Mouse (Mus musculus): Measurements from ENCODE around the gene Vps8. TPM values are rescaled to one million over a fixed set of nuclear protein-coding genes. Genes with fewer than 3 reads are reported as not detected.

Gene Vps8
- polyA plus RNA-seq, 1 experiment: 14.3 TPM

DNA sequence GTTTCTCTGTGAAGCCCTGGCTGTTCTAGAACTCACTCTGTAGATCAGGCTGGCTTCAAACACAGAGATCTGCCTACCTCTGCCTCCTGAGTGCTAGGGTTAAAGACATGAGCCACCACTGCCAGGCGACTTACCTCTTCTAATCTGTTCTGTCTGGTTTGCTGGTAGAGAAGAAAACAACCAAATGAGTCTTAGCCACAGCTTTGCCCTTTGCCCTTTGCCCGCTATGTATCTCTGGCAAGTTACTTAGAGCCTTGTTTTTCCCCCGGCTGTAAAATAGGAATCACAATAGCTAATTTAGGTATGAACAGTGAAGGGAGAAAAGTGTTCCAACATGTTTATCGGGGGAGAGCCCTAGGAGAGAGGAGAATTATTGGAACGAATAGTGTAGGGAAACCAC is 18.3 kb upstream of the Vps8 start:
- DNase-seq (ENCODE audit: low spot score): no peak

DNA sequence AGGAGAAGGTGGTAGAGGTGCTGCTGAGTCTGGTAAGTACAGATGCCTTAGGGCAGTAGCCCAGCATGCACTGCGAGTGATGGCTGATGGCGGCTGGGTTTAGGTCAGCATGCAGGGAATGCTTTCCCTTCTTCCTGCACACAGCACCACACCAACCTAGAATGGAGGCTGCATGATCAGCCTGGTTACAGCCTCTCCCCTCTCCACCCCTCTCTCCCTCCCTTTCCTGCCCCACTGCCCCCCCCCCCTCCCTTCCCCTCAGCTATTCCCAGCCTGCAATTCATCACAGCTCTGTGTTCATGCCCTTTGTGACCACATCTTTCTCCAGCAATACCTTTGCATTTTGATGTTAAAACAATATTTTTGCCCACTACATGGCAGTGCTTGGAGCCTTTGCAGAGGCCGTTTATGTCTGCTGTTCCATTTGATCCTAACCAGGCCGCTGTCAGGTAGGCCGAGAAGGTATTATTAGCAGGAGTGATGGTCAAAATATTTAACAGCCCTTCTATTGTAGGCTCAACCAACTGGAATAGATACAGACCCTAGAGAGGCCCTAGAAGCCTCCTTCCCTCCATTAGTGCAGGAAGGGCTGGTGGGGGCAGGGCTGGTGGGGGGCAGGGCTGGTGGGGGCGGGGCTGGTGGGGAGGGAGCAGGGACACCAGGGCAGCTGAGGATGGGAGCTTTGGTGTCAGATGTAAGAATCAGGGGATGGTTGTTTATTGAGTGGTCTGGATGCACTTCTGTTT is 17.5 kb upstream of the Vps8 start:
- DNase-seq (ENCODE audit: low spot score): no peak

DNA sequence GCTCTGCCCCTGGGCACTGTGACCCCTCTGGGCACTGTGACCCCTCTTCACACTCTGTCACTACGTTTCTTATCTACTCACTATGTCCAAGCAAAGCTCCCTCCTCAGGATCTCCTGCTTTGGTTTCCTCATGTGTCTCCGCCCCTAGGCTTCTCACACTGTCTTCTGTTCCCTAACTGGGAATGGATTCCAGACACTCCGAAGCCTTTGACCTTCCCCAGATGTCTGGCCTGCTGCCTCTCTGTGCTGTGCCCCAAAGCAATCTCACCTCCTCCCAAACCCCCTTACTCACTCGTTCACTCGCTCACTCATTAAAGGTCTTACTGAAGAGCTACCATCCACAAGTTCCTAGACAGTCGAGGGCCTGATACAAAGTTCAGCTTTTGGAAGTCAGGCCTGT is 16.8 kb upstream of the Vps8 start:
- no peak for DNase-seq (ENCODE audit: low spot score)

DNA sequence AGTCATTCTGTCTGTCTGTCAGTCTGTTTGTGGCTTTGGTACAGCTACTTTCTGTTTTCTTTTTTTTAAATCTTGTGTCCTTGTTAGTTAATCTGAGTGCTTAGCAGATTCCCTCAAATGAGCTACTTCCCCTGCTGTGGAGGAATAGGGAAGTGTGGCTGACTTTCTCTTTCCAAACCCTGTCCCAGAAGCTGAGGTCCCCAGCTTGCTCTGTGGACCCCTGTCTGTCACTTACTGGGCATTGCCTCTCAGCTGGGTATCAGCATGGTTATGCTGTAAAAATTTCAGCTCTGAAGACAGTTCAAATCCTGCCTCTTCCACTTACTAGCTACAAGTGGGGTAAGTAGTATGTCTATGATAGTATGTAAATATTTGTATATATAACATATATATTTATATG is 11.1 kb upstream of the Vps8 start:
- no peak for DNase-seq (ENCODE audit: low spot score)

DNA sequence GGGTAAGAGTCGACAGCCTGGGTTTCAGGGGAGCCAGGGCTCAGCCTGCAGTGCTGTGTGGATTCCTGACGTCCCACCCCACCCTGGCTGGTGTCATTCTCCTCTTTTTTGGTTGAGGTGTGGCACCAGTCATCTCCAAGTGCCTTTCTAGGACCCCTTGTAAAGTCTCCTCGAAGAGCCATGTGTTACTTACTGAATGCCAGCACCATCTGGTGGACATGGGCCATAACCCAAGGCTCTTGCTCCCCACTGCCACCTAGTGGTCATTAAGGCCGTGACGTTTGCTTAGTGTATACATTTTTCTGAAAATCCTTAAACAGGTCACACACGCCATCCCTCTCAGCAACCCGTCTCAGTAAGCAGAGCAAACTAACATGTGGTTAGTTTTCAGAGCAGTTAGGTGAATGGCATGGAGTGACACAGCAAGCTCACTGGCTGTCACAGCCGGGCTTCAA is 10.3 kb upstream of the Vps8 start:
- DNase-seq (ENCODE audit: low spot score): peak; percentile 39

DNA sequence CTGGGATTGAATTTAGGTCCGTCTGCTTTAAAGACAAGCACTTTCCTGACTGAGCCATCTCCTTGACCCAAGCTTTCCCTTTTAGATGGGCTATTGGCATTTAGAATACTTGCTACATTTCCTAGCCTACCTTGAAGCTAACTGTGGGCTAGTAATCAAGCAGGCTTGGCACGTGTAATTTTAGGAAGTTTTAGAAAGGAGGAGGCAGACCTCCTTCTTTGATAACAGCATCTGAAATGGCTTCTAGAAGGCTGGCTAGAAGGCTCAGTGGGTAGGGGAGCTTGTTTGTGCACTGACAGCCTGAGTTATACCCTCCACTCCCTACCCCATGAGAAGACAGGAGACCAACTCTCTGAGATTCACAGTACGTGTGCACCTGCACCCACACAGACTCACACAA is 9.1 kb upstream of the Vps8 start:
- no peak for DNase-seq (ENCODE audit: low spot score)

DNA sequence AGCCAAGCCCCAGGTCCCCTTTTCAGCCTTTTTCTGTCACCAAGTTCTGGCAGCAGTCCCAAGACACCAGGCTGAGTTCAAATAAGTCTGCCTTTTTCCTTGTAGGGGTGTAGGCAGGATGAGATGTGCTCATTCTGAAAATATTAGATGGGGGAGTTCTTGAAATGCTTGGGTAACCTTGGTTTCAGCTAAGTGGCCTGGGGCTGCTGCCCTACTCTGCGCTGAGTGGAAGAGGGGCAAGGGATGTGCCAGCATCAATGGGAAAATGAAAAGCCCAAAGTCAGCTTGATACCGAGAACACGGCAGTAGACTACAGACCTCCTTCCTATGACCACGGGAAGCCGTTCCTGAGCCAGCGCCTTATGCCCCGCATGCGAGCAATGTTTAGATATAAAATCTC is 7.8 kb upstream of the Vps8 start:
- DNase-seq (ENCODE audit: low spot score): no peak

DNA sequence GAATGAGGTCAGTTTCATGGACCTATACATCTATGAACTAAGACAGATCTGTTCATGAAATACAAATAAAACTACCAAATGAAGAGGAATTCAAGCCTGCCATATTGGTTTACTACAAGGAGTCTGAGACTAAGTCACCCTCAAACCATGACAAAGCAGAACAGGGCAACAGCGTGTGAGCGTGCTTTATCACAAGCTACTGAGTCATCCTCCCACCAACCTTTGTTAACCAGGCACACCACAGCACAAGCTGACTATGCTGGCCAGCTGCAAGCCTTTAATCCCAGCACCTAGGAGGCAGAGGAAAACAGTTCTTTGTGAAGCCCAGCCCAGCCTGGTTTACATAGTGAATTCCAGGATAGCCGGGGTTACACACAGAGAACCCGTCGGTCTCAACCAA is 4.9 kb upstream of the Vps8 start:
- no peak for DNase-seq (ENCODE audit: low spot score)

DNA sequence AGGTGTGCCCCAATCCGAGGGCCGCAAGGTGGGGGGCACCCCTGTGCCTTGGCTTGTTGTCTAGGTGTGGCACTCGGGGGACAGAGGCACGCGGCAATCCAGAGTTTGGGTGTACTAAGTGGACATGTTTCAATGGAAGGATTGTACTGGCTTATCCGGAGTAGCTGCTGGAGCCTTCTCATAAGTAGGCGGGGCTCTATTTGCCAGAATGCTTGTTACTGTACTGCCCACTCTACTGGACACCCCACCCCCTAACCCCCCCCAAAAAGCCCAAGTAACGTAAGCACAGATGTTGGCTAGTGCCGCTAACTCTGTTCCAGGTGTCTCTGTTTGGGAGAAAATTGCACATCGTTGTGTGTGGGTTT is 610 bp downstream of the Vps8 start:
- no peak for DNase-seq (ENCODE audit: low spot score)

DNA sequence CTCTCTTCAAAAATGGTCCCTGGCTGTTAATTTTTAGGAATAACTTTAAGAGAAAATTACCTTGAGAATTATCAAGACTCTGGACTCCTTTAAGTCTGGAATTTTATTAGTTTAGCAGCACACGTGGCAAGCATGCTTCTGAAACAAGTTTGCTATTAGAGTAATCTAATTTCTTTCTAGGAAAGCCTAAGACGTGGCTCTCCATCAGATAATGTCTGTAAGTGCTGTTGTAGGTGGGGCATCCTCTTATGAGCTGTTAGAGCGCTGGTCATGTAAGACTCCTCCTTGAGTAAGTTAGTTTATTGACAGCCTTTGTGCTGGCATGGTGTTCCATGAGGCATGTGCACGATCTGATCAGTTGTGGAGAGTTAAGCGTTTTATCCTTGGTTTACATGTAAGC is 5.2 kb downstream of the Vps8 start:
- no peak for DNase-seq (ENCODE audit: low spot score)

DNA sequence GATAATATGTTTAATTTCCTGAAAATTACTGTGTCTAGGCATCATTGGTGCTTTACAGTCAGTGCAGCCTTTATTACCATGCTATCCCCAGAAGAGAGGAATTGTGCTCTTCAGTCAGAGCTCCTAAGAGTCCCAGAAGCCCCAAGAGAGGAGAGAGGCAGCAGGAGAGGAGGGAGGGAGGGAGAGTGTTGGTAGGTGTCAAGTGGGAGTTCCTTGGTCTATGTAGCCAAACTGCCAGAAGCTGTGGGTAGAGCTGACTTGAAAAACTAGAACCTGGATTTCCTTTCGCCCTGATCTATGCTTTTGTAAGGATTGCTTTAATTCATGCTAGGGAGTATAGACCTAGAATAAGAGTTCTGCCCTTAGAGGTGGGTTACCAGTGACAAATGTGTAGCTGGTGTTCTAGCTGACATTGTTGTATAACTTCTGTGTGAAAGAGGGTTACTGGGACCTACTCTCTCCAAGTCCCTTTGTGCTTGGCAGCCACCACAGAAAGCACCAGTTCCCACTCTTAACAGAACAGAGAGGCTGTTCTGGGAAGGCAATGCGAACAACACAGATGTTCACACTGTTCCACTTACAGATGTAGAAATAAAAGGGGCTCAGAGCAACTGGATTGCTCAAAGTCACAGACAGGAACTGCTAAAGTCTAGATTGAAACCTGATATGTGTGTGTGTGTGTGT is 7.6 kb downstream of the Vps8 start:
- no peak for DNase-seq (ENCODE audit: low spot score)

DNA sequence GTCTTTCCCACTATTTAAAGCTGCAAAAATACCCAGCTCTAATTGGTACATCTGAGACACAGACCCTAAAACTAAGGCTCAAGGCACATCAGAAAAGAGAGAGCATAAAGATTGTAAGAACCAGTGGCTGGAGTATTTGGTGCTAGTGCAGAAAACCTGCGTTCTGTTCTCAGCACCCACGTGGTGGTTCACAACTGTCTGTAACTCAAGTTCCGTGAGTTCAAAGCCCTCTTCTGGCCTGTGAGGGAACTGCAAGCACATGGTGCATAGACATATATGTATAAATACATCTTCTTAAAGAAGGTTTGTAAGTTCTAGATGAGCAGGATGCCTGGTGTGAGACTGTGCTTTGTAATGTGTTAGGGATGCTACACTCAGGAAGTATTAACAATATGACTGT is 8.7 kb downstream of the Vps8 start:
- no peak for DNase-seq (ENCODE audit: low spot score)

DNA sequence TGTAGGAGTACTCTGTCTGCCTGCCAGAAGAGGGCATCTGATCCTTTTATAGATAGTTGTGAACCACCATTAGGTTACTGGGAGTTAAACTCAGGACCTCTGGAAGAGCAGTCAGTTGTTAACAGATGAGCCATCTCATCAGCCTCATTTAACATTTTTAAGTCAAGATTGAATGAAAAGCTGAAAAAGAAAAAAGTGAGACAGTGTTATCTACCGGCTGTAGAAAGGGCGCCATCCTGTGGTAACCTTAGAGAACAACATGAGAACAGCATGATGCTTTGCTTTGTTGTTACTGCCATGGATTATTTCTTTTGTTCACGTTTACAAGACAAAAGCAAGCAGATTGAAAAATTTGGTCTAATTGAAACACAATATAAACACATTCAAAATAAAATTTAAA is 10.6 kb downstream of the Vps8 start:
- no peak for DNase-seq (ENCODE audit: low spot score)

DNA sequence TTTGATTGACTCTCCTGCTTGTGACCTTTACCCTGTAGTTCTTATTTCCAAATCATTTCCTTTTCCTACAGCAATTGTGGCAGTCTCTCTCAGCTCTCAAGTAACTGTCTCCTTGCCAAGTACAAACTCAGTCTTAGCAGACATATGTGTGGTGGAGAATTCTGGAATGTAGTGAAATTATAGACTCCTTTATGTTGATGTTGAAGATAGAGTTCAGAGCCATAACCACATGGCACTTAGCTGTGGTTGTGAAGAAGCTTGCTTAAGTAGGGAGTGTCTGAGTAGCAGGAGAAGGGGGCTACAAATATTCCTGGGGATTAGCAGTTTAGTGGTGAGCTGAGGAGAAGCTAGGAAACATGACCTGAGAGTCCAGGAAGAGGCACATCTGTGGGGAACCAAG is 18.1 kb downstream of the Vps8 start:
- no peak for DNase-seq (ENCODE audit: low spot score)

DNA sequence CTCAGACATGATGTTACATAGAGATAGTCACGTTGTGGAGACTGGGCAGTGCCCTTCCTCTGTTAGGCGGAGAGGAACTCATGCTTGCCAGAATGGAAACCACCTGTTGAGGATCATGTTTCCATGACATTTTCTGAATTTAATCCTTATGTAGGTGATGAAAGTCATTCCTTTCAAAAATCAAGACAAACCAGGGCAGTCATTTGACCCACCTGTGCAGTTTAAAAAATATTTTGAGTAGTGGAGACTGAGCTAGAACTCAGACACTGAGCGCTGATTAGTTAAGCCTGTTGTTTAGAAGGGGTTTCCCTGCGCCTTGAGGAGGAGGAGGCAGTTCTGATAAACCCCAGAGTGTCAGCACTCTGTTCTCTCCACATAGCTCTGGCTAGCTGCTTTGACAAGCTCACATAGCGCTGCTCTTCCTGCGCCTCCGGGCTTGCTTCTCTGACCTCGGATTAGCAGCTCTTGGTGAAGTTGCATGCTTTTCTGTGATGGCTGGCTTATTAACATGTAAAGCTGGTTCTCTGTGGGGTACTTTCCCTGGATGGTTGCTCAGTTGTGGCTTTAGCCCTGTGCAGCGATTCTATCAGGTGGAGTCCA is 22.2 kb downstream of the Vps8 start:
- DNase-seq (ENCODE audit: low spot score): no peak

DNA sequence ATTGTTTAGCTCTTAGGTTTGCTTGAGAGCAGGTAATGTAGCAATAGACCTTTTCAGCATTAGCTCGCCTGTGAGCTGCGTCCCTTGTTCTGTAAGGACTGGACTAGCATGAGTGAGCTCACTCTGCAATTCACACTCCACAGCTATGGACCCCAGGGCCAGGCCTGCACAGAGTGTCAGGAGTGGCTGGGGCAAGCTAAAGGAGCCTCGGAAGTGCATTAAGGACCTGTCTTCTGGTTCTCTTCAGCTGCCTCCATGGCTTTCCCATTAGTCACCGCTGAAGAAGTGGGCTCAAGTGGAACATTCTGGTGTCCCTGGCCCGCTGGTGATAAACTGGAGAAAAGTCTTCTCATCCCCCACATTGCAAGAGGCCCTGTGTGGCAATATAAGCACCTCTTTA is 24.5 kb downstream of the Vps8 start:
- DNase-seq (ENCODE audit: low spot score): no peak

DNA sequence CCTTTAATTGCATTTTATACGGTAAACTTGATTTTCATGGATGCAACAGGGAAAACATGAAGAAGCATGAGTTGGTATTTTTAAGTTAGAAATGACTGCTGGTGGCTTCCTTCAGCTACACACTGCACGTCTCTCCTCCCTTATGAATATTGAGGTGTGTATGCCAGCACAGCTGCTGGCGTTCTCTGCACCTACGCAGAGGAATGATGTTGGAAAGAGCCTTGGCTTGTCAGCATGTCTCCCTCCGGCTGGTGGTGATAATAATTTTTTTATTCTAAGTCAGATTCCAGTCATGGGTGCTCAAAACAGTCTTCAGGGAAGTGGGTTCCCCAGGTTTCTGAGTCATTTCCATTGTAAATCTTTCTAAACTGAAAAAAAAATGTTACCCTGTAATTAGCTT is 25.5 kb downstream of the Vps8 start:
- DNase-seq (ENCODE audit: low spot score): no peak

DNA sequence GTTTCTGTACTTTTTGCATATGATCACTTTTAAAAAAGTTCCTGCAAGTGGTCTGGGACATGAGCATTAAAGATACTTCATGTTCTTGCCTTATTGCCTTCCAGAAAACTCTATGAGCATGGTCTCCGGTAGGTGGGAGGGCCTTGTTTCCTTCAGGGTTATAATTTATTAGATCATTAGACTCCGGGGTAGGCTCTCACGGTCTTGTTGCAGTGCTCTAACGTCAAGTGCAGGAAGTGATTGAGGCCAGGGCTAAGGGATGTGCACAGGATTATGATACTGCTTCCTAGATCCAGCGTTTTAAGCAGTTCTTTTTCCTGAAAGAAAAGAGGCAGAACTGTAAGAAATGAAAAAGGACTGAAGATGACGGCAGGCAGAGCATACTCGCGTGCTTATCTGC is 27.0 kb downstream of the Vps8 start:
- DNase-seq (ENCODE audit: low spot score): no peak

DNA sequence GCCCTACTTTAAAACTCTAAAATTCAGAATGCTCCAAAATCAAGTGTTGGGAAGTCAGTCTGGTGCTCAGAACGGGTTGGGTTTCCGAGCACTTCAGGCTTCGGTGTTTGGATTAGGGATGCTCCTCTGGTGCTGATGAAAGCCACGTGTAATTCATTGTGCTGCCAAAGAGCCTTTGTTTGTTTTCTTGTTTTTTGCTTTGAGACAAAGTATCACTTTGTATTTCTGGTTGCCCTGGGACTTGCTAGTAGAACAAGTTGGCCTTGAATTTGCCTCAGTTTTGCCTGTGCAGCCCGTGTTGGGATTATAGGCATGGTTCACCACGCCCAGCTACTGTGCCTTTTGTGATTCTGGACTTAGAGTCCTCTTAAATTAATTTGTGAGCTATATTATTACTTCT is 29.7 kb downstream of the Vps8 start:
- DNase-seq (ENCODE audit: low spot score): no peak

DNA sequence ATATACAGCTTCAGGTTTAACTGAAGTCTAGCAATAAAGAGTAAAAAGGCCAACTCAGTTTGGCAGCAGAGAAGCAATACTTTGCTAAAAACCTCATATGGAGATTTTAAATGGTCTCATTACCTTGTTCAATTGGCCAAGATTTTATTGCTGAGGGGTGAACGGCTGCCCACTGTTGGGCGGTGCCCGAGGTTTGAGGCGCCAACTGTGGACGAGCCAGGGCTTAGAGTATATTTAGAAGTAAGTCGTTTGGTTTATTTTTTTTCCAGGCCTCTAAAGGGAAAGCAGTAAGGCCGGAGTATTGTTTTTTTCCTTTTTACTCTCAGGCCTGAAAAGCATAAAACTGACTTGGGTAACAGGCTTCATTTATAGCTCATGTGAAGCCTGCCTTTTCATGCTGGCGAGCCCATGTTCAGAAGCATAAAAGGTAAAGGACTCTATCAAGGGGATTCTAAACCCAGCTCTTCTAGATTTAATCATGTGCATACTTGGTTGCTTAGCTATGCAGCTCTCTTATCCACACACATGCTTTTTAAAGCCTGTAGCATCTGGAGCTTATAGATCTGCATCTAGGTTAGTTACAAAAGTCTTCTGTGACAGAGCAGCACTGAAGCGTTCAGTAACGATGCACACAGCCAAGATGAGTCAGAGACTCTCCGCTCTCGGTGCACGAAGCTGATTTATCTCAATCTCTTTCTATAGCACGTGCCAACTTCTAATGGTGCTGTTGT is 34.9 kb downstream of the Vps8 start:
- DNase-seq (ENCODE audit: low spot score): no peak

DNA sequence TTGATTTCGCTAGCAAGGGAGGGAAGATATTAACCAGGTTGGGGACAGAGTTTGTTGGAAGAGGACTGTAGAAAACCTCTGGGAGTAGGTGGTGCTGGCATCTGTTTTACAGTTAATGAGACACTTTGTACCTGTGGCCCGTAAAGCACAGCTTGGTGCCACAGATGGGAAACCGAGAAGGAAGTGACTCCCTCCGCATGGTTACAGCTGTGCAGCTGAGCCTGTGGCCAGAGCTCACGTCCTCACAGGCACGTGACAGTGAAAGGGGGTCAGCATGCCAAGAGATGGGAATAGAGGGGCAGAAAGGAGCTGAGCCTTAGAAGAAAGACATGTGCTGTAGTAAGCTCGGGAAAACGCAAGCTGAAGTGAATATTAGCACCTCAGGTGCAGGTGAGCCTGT is 43.0 kb downstream of the Vps8 start:
- no peak for DNase-seq (ENCODE audit: low spot score)

DNA sequence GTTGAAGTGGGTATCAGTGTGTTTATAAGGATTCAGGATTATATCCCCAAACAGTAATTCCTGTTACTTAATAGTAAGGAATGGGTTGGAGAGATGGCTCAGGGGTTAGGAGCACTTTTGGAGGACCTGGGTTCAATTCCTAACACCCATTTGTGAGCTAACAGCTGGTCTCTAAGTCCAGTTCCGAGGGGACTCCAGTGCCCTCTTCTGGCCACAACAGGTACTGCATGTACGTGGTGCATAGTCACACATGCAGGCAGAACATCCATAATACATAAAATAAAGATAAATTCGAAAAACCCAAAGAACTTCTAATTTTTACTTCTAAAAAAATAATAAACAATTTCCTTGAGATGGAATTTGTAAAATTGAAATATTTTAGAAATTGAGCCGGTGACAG is 47.5 kb downstream of the Vps8 start:
- DNase-seq (ENCODE audit: low spot score): no peak

DNA sequence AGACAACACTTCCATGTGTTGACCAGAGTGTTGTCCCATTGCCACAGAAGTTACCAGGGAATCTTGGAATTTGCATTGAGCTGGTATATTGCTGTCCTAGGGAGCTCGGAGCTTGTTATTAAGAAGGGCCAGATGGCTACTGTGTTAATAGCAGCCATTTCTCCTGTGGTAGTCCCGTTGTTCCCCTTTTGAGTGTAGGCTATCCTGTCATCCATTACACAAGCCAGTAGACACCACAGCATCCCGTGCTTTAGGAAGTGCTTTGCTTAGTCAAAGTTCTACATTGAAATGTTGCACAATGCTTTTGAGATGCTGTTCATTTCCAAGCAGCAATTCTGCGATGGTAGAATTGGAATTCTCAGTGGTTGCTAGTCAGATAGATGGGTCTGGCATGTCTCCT is 54.2 kb downstream of the Vps8 start:
- DNase-seq (ENCODE audit: low spot score): no peak
